Mouse (Mus musculus) c-Kit-positive CD71-positive TER-119-negative erythroid progenitor cells, embryonic 14.5 days (primary cell): ENCODE measurements around the gene Gsg1l2.

Experiments
- DNase-seq: peaks from one replicate; pipeline ENCODE4 v3.0.0-alpha.2; 2013; ENCODE audit warnings: low read depth

Gsg1l2 gene

GRCm38 (mm10) chr11:67819604-67820003, 45.2 kb downstream of the Gsg1l2 start:
- no peak for DNase-seq

GRCm38 (mm10) chr11:67820221-67820620, 45.8 kb downstream of the Gsg1l2 start:
- DNase-seq: no peak

GRCm38 (mm10) chr11:67821560-67821959, 47.2 kb downstream of the Gsg1l2 start:
- no peak for DNase-seq

- DNase-seq: no peak
Measured at GRCm38 (mm10) chr11:67828360-67829059, 54.1 kb downstream of the Gsg1l2 start.

- DNase-seq: no peak
Measured at GRCm38 (mm10) chr11:67829530-67829929, 55.1 kb downstream of the Gsg1l2 start.

GRCm38 (mm10) chr11:67831820-67832219, 57.4 kb downstream of the Gsg1l2 start:
- DNase-seq: no peak

- no peak for DNase-seq
Measured at GRCm38 (mm10) chr11:67835408-67836078, 61.1 kb downstream of the Gsg1l2 start.
